Mouse (Mus musculus): ENCODE results near the gene Spns2. TPM values are rescaled to one million over a fixed set of nuclear protein-coding genes. Genes with fewer than 3 reads are reported as not detected.
A peak's percentile ranks its signal among the peaks of the same experiment; 100 is the strongest.

Spns2 gene
- polyA plus RNA-seq, 1 experiment from 2014 or later = 4.1 TPM

DNA sequence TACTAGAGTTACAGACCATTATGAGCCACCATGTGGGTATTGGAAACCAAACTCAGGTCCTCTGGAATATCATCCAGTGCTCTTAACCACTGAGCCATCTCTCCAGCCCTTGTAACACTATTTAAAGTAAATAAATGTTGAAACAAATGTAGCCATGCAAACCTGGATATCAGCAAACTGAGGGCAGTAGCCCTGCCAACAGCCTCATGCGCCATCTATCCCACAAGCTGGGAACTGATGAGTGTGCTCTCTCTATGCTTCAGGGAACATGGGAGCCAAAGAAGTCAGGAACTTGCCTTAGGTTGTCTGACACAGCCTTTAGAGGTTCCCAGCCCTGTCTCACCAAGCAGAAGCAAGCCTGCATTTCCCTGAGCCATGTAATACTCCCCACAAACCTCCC is 41.9 kb upstream of the Spns2 start:
- 76% methylated on average over 1 of the region's 1 CpGs for WGBS (ENCODE audit: insufficient replicate concordance)
- no peak for DNase-seq
- TF ChIP-seq CTCF (IDR thresholded peaks at IDR 0.05; ENCODE audit: low read depth) (peak; percentile 47), EP300 (IDR thresholded peaks at IDR 0.05; ENCODE audit: low read depth) (no peak)
- Histone ChIP-seq H3K9me3 (ENCODE audit: low read length) (peaks cover 3% of the 10 kb centered on the region; the same call in 1 of the 2 replicates), H3K9ac (replicated peaks) (no peak overlapping the region), H3K4me3 (ENCODE audit: low read depth, low read length) (no peak overlapping the region), H3K36me3 (replicated peaks; ENCODE audit: insufficient read depth, low read length) (no peaks in the 10 kb centered on the region), H3K4me2 (ENCODE audit: low read depth, low read length) (no peak overlapping the region), H3K27me3 (ENCODE audit: insufficient read depth, low read length) (no peaks in the 10 kb centered on the region), H3K4me1 (ENCODE audit: insufficient read depth) (no peaks in the 10 kb centered on the region), H3K27ac (ENCODE audit: low read depth) (no peak overlapping the region)
- ATAC-seq = peak; percentile 45

DNA sequence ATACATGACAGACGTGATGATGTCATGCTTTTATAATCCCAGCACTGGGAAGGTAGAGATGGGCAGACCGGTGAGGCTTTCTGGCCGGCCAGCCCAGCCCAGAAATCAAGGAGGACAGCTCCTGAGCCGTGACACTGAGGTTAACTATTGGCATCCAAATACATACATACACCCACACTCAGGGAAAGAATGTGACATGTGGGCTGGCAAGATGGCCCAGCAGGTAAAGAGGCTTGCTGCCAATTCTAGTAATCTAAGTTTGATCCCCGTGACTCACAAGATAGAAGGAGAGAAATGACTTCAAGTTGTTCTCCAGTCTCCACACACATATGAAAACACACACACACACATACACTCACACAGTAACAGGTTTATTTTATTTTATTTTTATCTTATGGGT is 41.4 kb upstream of the Spns2 start:
- DNase-seq = no peak
- H3K4me1 ChIP-seq (ENCODE audit: insufficient read depth) = no peaks in the 10 kb centered on the region
- H3K27ac ChIP-seq (ENCODE audit: low read depth) = no peak overlapping the region
- H3K9me3 ChIP-seq (ENCODE audit: low read length) = peaks cover 3% of the 10 kb centered on the region; the same call in 1 of the 2 replicates
- no peak overlapping the region for H3K4me3 ChIP-seq (ENCODE audit: low read depth, low read length)
- H3K9ac ChIP-seq (replicated peaks) = no peak overlapping the region
- TF ChIP-seq EP300 (IDR thresholded peaks at IDR 0.05; ENCODE audit: low read depth) (no peak), CTCF (IDR thresholded peaks at IDR 0.05; ENCODE audit: low read depth) (no peak)
- no peak for ATAC-seq
- no peak overlapping the region for H3K4me2 ChIP-seq (ENCODE audit: low read depth, low read length)
- no peaks in the 10 kb centered on the region for H3K27me3 ChIP-seq (ENCODE audit: insufficient read depth, low read length)
- no peaks in the 10 kb centered on the region for H3K36me3 ChIP-seq (replicated peaks; ENCODE audit: insufficient read depth, low read length)
- 85% methylated on average over 5 of the region's 5 CpGs for WGBS (ENCODE audit: insufficient replicate concordance)

DNA sequence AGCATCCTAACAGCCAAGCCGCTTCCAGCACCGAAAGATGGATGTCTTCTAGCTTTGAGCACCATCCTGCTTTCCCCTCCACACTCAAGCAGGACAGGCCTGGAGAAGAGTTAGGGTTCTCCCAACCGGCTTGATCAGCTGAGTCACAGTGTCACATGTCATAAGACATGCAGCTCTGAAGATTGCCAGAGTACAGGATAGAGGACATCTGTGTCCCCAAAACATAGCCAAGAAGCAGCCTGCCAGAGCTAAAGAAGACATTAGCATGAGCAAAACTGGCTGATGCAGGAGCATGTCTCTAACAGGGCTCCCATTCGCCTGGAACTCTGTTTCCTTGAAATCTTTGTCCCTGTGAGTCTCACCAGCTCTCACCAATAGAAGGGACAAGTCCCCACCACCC is 36.5 kb upstream of the Spns2 start:
- Histone ChIP-seq H3K4me1 (ENCODE audit: insufficient read depth) (peaks cover 5% of the 10 kb centered on the region), H3K27me3 (ENCODE audit: insufficient read depth, low read length) (no peaks in the 10 kb centered on the region), H3K27ac (ENCODE audit: low read depth) (no peak overlapping the region), H3K4me3 (ENCODE audit: low read depth, low read length) (no peak overlapping the region), H3K36me3 (replicated peaks; ENCODE audit: insufficient read depth, low read length) (no peaks in the 10 kb centered on the region), H3K9me3 (ENCODE audit: low read length) (no peaks in the 10 kb centered on the region), H3K4me2 (ENCODE audit: low read depth, low read length) (no peak overlapping the region), H3K9ac (replicated peaks) (no peak overlapping the region)
- 84% methylated on average over 4 of the region's 4 CpGs for WGBS (ENCODE audit: insufficient replicate concordance)
- no peak for ATAC-seq
- no peak for DNase-seq
- no peak for TF ChIP-seq EP300 (IDR thresholded peaks at IDR 0.05; ENCODE audit: low read depth)
- TF ChIP-seq CTCF (IDR thresholded peaks at IDR 0.05; ENCODE audit: low read depth) = no peak

DNA sequence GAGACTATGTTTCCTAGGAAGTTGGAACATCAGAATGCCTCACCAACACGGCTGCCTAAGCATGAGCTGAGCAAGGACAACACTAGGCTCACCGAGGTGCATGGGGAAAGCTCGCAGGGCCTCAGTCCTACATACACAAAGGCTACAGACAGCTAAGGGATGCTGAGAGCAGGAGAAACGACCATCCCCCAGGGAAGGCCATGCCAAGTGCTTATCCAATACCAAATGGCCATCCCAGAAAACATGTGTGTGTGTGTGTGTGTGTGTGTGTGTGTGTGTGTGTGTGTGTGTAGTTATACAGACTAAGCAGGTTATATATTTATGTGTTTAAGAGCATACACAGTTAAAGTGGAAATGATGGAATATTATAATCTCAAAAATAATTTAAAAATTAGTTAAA is 34.0 kb upstream of the Spns2 start:
- H3K27ac ChIP-seq (ENCODE audit: low read depth) = no peak overlapping the region
- H3K9ac ChIP-seq (replicated peaks) = no peak overlapping the region
- no peaks in the 10 kb centered on the region for H3K9me3 ChIP-seq (ENCODE audit: low read length)
- TF ChIP-seq CTCF (IDR thresholded peaks at IDR 0.05; ENCODE audit: low read depth) (no peak), EP300 (IDR thresholded peaks at IDR 0.05; ENCODE audit: low read depth) (no peak)
- H3K27me3 ChIP-seq (ENCODE audit: insufficient read depth, low read length) = no peaks in the 10 kb centered on the region
- H3K4me1 ChIP-seq (ENCODE audit: insufficient read depth) = peaks cover 5% of the 10 kb centered on the region
- ATAC-seq = no peak
- H3K4me2 ChIP-seq (ENCODE audit: low read depth, low read length) = no peak overlapping the region
- no peak for DNase-seq
- H3K4me3 ChIP-seq (ENCODE audit: low read depth, low read length) = no peak overlapping the region
- 61% methylated on average over 4 of the region's 4 CpGs for WGBS (ENCODE audit: insufficient replicate concordance)
- no peaks in the 10 kb centered on the region for H3K36me3 ChIP-seq (replicated peaks; ENCODE audit: insufficient read depth, low read length)

DNA sequence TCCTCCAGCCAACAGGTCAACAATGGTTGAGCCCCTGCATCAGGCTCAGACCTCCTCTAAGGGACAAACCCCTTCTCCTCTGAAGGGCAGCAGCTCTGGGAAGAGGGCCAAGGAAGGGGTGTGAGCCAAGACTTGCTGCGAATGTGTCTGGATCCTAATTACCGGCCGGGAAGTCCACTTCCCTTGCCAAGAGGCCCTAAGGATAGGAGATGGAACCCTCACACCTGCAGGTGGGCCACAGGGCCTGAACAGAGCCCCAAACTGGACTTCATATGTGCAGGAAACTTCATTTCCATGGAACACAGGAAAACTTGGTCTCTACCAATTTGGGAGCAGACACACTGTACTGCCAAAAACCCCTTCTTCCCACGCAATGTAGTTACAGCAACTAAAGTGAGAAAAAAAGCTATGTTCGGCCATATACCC is 32.9 kb upstream of the Spns2 start:
- ATAC-seq = 0 out of 2 replicates have a peak, but pooled peaks have one; percentile 7
- H3K27ac ChIP-seq (ENCODE audit: low read depth) = peak overlapping the region; percentile 3; the same call in 1 of the 2 replicates

DNA sequence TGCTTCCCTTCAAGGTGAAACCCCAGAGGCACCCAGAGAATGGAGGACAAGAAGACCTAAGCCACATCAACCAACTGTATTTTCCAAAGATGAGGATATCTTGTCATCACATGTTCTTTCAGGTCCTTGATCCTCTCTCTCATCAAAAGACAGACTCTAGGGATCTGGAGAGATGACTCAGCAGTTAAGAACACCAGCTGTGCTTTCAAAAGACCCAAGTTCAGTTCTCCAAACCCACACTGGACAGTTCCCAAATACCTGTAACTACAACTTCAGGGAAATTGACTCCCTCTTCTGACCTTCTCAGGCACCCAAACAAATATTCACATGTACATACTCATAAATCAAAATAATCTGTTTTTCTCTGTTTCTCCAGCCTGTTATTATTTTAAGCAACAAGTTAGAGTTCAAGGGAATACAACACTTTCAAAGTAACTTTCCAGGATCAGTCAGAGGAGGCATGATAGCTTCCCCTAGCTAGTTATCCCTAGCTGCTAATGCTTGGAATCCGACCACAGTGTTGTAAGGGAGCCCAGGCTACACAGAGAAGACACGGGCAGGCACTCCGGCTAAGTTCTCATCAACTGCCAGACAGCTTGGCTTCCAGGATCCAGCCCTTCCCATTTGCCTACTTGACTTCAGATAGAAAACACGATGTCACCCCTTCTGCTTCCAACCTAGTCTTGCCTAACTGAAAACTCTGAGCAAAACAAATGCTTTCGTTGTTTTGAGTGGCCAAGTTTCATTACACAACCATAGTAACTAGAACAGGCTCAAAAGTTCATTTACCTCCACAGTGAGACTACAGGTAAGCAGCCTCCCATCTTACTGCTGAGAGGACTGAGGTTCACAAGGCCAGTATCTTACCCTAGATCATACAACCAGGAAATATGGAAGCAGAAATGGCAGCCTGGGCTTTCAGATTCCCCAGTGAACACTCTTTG is 32.2 kb upstream of the Spns2 start:
- H3K4me3 ChIP-seq (ENCODE audit: low read depth, low read length) = no peak overlapping the region
- H3K4me1 ChIP-seq (ENCODE audit: insufficient read depth) = peaks cover 5% of the 10 kb centered on the region
- no peak overlapping the region for H3K9ac ChIP-seq (replicated peaks)
- H3K27ac ChIP-seq (ENCODE audit: low read depth) = peak overlapping the region; percentile 3; the same call in 1 of the 2 replicates
- no peaks in the 10 kb centered on the region for H3K9me3 ChIP-seq (ENCODE audit: low read length)
- no peak overlapping the region for H3K4me2 ChIP-seq (ENCODE audit: low read depth, low read length)
- no peaks in the 10 kb centered on the region for H3K27me3 ChIP-seq (ENCODE audit: insufficient read depth, low read length)
- DNase-seq (no peak), ATAC-seq (peak; percentile 83)
- WGBS (ENCODE audit: insufficient replicate concordance) = 69% methylated on average over 5 of the region's 5 CpGs
- TF ChIP-seq CTCF (IDR thresholded peaks at IDR 0.05; ENCODE audit: low read depth) = no peak
- TF ChIP-seq EP300 (IDR thresholded peaks at IDR 0.05; ENCODE audit: low read depth) = no peak
- no peaks in the 10 kb centered on the region for H3K36me3 ChIP-seq (replicated peaks; ENCODE audit: insufficient read depth, low read length)

More for the DNA sequence above, 32.9 kb upstream of the Spns2 start:
- H3K9ac ChIP-seq (replicated peaks) = no peak overlapping the region
- H3K4me3 ChIP-seq (ENCODE audit: low read depth, low read length) = no peak overlapping the region
- TF ChIP-seq EP300 (IDR thresholded peaks at IDR 0.05; ENCODE audit: low read depth) (no peak), CTCF (IDR thresholded peaks at IDR 0.05; ENCODE audit: low read depth) (no peak)
- H3K36me3 ChIP-seq (replicated peaks; ENCODE audit: insufficient read depth, low read length) = no peaks in the 10 kb centered on the region
- H3K4me1 ChIP-seq (ENCODE audit: insufficient read depth) = peaks cover 5% of the 10 kb centered on the region
- H3K4me2 ChIP-seq (ENCODE audit: low read depth, low read length) = no peak overlapping the region
- H3K27me3 ChIP-seq (ENCODE audit: insufficient read depth, low read length) = no peaks in the 10 kb centered on the region
- DNase-seq = no peak
- H3K9me3 ChIP-seq (ENCODE audit: low read length) = no peaks in the 10 kb centered on the region
- 70% methylated on average over 5 of the region's 5 CpGs for WGBS (ENCODE audit: insufficient replicate concordance)

All from liver, postnatal 0 days (tissue).